Mouse (Mus musculus) midbrain, embryonic 13.5 days (tissue): Measurements from ENCODE around the gene Dync2li1. TPM values are rescaled to one million over a fixed set of nuclear protein-coding genes. Genes with fewer than 3 reads are reported as not detected.

Source experiments
- ATAC-seq: fragments of 200-750 bp; cut with Nextera tagmentation; 2 replicates; pipeline ENCODE4 v1.8.0; 2017; ENCODE audit warnings: mild to moderate bottlenecking, moderate TSS enrichment, moderate library complexity
- H3K27ac ChIP-seq: fragments of 300-500 bp; sonication (generic); 2 replicates; pipeline ENCODE4 v1.5.1; 2015; ENCODE audit warnings: inconsistent platforms, mild to moderate bottlenecking, moderate library complexity
- H3K27me3 ChIP-seq: fragments of 300-500 bp; sonication (generic); 2 replicates; pipeline ENCODE4 v1.6.1; 2015; ENCODE audit warnings: mild to moderate bottlenecking, inconsistent platforms
- H3K36me3 ChIP-seq: fragments of 300-500 bp; sonication (generic); 2 replicates; pipeline ENCODE4 v1.6.1; 2015; ENCODE audit warnings: mild to moderate bottlenecking, inconsistent platforms
- H3K4me1 ChIP-seq: fragments of 300-500 bp; sonication (generic); replicated peaks from 2 replicates; pipeline ENCODE4 v1.6.1; 2015; ENCODE audit warnings: inconsistent platforms
- H3K4me2 ChIP-seq: fragments of 300-500 bp; sonication (generic); replicated peaks from 2 replicates; pipeline ENCODE4 v1.6.1; 2015; ENCODE audit warnings: moderate library complexity, mild to moderate bottlenecking, inconsistent platforms
- H3K4me3 ChIP-seq: fragments of 300-500 bp; sonication (generic); replicated peaks from 2 replicates; pipeline ENCODE4 v1.5.1; 2015; ENCODE audit warnings: mild to moderate bottlenecking, inconsistent platforms
- H3K9ac ChIP-seq: fragments of 300-500 bp; sonication (generic); replicated peaks from 2 replicates; pipeline ENCODE4 v1.6.1; 2015; ENCODE audit warnings: mild to moderate bottlenecking, inconsistent platforms
- H3K9me3 ChIP-seq: fragments of 300-500 bp; sonication (generic); 2 replicates; pipeline ENCODE4 v1.6.1; 2016; ENCODE audit warnings: mild to moderate bottlenecking, inconsistent platforms
- WGBS: fragments of 180-500 bp; shearing (Covaris S2); methylation state at CpG from one replicate; pipeline ENCODE4 v1.1.7; 2015; 5-methylcytosine and 5-hydroxymethylcytosine counted together
- polyA plus RNA-seq: library from polyadenylated mRNA; unstranded; fragments of >200 nt; fragmentation: Nextera tagmentation; extraction: Ambion mirVana; gene quantifications from 2 replicates; pipeline ENCODE4 v1.2.1, GENCODE M21; 2015

Gene Dync2li1
- polyA plus RNA-seq, 1 experiment from 2014 or later, result 33.3 TPM

- Histone ChIP-seq H3K9ac (no peak overlapping the region), H3K27ac (no peak overlapping the region), H3K4me3 (no peak overlapping the region), H3K36me3 (peaks cover 4% of the 10 kb centered on the region; the same call in 1 of the 2 replicates), H3K4me2 (no peak overlapping the region), H3K27me3 (no peaks in the 10 kb centered on the region), H3K9me3 (no peaks in the 10 kb centered on the region), H3K4me1 (peaks cover 22% of the 10 kb centered on the region)
- WGBS, result 94% methylated on average over 9 of the region's 9 CpGs
- no peak for ATAC-seq
These were observed 27.2 kb downstream of the Dync2li1 start for GRCm38 (mm10) chr17:84653544-84653943.

DNA sequence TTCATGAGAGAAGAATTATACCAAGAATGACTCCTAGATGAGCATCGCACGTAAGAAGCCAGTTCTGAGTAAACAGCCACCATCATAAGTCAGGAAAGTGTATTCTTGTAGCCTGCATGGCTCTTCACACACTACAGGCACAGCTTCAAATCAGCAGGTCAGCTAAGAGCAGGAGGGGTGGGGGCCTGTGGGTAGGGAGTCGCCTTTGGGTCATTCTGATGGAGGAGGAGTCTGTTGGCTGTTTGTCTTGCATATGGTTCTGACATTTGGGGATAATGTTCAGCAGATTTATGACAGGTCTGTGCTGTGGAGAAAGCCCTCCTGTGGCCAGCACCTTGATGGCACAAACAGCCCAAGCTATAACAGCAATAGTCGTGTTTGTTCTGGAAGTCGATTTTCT is 29.9 kb downstream of the Dync2li1 start:
- peak overlapping the region; percentile 6; the same call in 1 of the 2 replicates for H3K4me2 ChIP-seq
- no peak overlapping the region for H3K4me3 ChIP-seq

GRCm38 (mm10) chr17:84656653-84657421 is 30.5 kb downstream of the Dync2li1 start:
- ATAC-seq, result peak; percentile 73
- Histone ChIP-seq H3K27ac (peak overlapping the region; percentile 62), H3K4me2 (peak overlapping the region; percentile 6; the same call in 1 of the 2 replicates), H3K36me3 (peaks cover 4% of the 10 kb centered on the region; the same call in 1 of the 2 replicates), H3K27me3 (no peaks in the 10 kb centered on the region), H3K4me3 (no peak overlapping the region), H3K4me1 (peaks cover 22% of the 10 kb centered on the region), H3K9ac (no peak overlapping the region), H3K9me3 (no peaks in the 10 kb centered on the region)
- 51% methylated on average over 19 of the region's 19 CpGs for WGBS

More for the DNA sequence above, 29.9 kb downstream of the Dync2li1 start:
- H3K4me1 ChIP-seq, result peaks cover 22% of the 10 kb centered on the region
- H3K9me3 ChIP-seq, result no peaks in the 10 kb centered on the region
- H3K9ac ChIP-seq, result no peak overlapping the region
- no peaks in the 10 kb centered on the region for H3K27me3 ChIP-seq
- 0 out of 2 replicates have a peak, but pooled peaks have one; percentile 32 for ATAC-seq
- peaks cover 4% of the 10 kb centered on the region; the same call in 1 of the 2 replicates for H3K36me3 ChIP-seq
- 73% methylated on average over 5 of the region's 5 CpGs for WGBS
- H3K27ac ChIP-seq, result peak overlapping the region; percentile 62

DNA sequence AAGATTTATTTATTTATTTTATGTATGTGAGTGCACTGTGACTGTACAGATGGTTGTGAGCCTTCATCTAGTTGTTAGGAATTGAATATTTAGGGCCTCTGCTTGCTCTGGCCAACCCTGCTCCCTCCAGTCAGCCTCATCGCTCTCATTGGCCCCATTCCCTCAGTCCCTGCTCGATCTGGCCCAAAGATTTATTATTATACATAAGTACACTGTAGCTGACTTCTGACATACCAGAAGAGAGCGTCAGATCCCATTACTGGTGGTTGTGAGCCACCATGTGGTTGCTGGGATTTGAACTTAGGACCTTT is 31.1 kb downstream of the Dync2li1 start:
- no peak overlapping the region for H3K4me2 ChIP-seq
- 83% methylated on average over 3 of the region's 3 CpGs for WGBS
- H3K4me3 ChIP-seq, result no peak overlapping the region
- H3K27ac ChIP-seq, result no peak overlapping the region
- H3K36me3 ChIP-seq, result peaks cover 4% of the 10 kb centered on the region; the same call in 1 of the 2 replicates
- H3K9me3 ChIP-seq, result no peaks in the 10 kb centered on the region
- peak; percentile 31; the same call in 1 of the 2 replicates for ATAC-seq
- no peaks in the 10 kb centered on the region for H3K27me3 ChIP-seq
- peaks cover 22% of the 10 kb centered on the region for H3K4me1 ChIP-seq
- H3K9ac ChIP-seq, result no peak overlapping the region

- Histone ChIP-seq H3K4me3 (no peak overlapping the region), H3K36me3 (peaks cover 4% of the 10 kb centered on the region; the same call in 1 of the 2 replicates), H3K27ac (no peak overlapping the region), H3K4me1 (peaks cover 22% of the 10 kb centered on the region), H3K27me3 (no peaks in the 10 kb centered on the region), H3K4me2 (no peak overlapping the region), H3K9ac (no peak overlapping the region), H3K9me3 (no peaks in the 10 kb centered on the region)
- WGBS, result 84% methylated on average over 7 of the region's 7 CpGs
- ATAC-seq, result no peak
These were observed 31.5 kb downstream of the Dync2li1 start for GRCm38 (mm10) chr17:84657782-84658181.

DNA sequence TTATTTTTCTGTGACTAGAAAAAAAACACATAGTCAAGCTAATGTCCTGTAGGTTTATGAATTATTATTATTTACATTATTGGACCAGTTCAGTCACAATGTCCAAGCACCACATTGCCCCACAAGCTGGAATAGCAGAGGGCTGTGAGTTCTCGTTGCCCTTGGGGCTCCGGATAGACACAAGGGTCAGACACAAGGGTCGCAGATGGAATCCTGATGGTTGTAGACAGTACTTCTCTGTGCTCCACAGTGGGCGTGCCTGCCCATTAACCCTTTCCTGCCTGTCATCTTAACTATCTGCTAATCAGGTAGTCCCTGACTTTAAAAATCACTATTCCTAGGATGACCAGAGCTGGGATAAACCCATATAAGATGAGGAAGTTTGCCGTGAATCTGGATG is 31.9 kb downstream of the Dync2li1 start:
- no peak overlapping the region for H3K9ac ChIP-seq
- H3K4me2 ChIP-seq, result no peak overlapping the region
- no peak overlapping the region for H3K4me3 ChIP-seq
- H3K27me3 ChIP-seq, result no peaks in the 10 kb centered on the region
- no peaks in the 10 kb centered on the region for H3K9me3 ChIP-seq
- whole genome bisulfite sequencing, result 48% methylated on average over 5 of the region's 5 CpGs
- peaks cover 22% of the 10 kb centered on the region for H3K4me1 ChIP-seq
- no peak overlapping the region for H3K27ac ChIP-seq
- ATAC-seq, result no peak
- H3K36me3 ChIP-seq, result peaks cover 4% of the 10 kb centered on the region; the same call in 1 of the 2 replicates

DNA sequence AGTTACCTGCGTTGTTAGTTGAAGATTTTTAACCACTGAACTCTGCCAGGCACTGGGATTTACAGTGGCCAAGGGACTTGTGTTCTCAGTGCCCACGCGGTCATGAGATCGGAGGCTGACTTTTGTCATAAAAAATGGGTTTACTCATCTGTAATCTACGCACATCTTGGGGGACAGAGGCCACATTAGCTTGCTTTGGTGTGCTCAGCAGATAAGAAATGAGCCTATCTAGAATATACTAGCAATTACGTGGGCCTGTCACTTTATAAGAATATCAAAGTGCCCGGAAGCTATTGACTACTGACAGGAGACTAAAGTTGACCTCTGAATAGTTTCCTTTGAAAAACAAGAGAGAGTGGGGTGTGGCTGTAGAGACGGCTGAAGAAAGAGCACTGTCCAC is 32.7 kb downstream of the Dync2li1 start:
- ATAC-seq, result no peak
- Histone ChIP-seq H3K4me3 (no peak overlapping the region), H3K27ac (no peak overlapping the region), H3K36me3 (no peaks in the 10 kb centered on the region), H3K9ac (no peak overlapping the region), H3K4me1 (peaks cover 22% of the 10 kb centered on the region), H3K4me2 (no peak overlapping the region), H3K9me3 (no peaks in the 10 kb centered on the region), H3K27me3 (no peaks in the 10 kb centered on the region)
- 78% methylated on average over 8 of the region's 8 CpGs for WGBS

- Histone ChIP-seq H3K4me2 (no peak overlapping the region), H3K27me3 (no peaks in the 10 kb centered on the region), H3K9ac (no peak overlapping the region), H3K27ac (no peak overlapping the region), H3K4me1 (no peaks in the 10 kb centered on the region; the same call in 1 of the 2 replicates), H3K4me3 (no peak overlapping the region), H3K9me3 (no peaks in the 10 kb centered on the region), H3K36me3 (no peaks in the 10 kb centered on the region)
- ATAC-seq, result no peak
- WGBS, result 63% methylated on average over 10 of the region's 10 CpGs
These were observed 38.8 kb downstream of the Dync2li1 start for GRCm38 (mm10) chr17:84665053-84665452.

DNA sequence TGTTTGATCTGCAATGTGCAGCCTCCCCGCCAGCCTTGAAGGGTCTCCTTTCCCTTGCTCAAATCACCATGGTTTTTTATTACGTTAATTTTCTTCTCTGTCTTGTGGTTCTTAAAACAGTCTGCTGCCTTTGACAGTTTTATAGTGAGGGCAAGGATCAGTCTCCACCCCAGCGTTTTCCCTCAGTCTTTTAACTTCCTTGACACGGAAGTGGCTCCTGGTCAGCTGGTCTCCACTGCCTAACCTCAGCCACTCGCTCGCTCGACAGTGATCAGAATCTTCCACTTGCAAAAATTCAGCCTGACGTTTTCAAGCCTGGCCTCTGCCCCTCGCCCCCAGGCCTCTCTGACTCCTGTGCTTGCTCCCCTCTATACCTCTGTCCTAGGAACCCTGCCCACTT is 39.4 kb downstream of the Dync2li1 start:
- no peak overlapping the region for H3K27ac ChIP-seq
- WGBS, result 58% methylated on average over 9 of the region's 9 CpGs

DNA sequence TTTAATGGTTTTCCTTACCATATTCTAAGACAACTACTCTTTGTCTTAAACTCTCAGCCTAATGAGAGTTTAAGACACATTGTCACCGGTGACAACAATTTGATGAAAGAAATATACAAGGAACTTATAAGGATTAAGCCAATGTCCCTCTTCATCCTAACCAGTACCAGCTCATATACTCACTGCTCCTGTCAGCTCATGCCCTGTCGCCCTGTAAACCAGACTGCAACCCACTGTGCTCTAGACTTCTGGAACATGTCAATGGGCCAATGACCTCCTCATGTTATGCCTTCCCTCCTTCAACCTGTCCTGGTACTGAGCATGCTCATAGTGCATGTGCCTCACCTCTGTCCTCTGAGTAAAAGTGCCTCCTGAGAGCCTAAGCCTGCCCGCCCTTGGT is 41.6 kb downstream of the Dync2li1 start:
- Histone ChIP-seq H3K27me3 (no peaks in the 10 kb centered on the region), H3K4me3 (no peak overlapping the region), H3K4me2 (no peak overlapping the region), H3K36me3 (no peaks in the 10 kb centered on the region), H3K9me3 (no peaks in the 10 kb centered on the region), H3K27ac (no peak overlapping the region), H3K4me1 (no peaks in the 10 kb centered on the region; the same call in 1 of the 2 replicates), H3K9ac (no peak overlapping the region)
- no peak for ATAC-seq
- 95% methylated on average over 3 of the region's 3 CpGs for WGBS

More for the DNA sequence above, 39.4 kb downstream of the Dync2li1 start:
- H3K36me3 ChIP-seq, result no peaks in the 10 kb centered on the region
- no peaks in the 10 kb centered on the region; the same call in 1 of the 2 replicates for H3K4me1 ChIP-seq
- no peak overlapping the region for H3K4me2 ChIP-seq
- H3K27me3 ChIP-seq, result no peaks in the 10 kb centered on the region
- H3K9me3 ChIP-seq, result no peaks in the 10 kb centered on the region
- no peak overlapping the region for H3K4me3 ChIP-seq
- ATAC-seq, result no peak
- H3K9ac ChIP-seq, result no peak overlapping the region

DNA sequence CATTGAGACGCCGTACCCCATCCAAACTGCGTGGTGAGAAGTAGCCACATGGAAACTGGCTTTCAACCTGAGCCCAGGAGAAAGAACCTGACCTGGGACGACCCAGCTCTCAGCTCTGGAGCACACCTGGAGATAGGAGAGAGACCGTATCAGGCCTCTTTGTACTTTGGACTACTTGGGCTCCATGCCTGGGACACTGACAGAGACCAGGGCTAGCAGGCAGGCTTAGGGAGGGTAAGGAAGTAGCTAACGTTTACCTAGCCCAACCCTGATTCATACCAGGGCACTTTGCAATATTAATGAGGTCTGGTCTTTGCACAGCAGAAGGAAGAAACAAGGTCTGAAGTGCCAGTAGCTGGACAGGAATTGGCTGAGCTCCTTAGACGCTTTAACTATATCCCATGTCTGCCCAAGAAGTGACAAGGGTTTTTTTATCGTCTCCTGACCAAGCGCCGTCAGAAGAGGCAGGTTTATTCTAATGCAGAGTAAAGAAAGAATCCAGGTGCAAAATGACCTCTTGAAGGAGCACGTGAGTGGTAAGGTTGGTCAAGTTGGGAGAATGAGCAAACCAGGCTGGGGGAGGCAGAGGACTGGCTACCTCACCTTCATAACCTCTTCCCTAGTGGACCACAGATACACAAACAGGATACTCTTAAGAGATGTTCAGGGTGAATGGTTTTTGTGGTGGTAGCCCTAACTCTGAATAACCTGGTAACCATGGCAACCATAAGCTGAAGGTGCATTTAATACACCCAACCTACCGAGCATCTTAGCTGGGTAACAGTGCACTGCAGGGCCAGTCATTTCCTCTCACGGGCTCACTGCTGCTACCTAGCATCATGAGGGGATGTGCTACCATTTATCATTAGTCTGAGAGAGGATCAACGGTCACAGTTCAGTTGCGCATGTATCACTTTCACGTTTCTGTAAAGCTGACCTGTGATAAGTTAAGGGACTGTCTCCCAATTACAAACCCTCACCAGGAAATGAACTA is 46.4 kb downstream of the Dync2li1 start:
- H3K4me2 ChIP-seq, result no peak overlapping the region
- no peak for ATAC-seq
- H3K36me3 ChIP-seq, result no peaks in the 10 kb centered on the region
- 72% methylated on average over 16 of the region's 16 CpGs for WGBS
- no peaks in the 10 kb centered on the region for H3K9me3 ChIP-seq
- H3K27me3 ChIP-seq, result peaks cover 31% of the 10 kb centered on the region
- H3K4me1 ChIP-seq, result peaks cover 21% of the 10 kb centered on the region
- no peak overlapping the region for H3K4me3 ChIP-seq
- H3K27ac ChIP-seq, result no peak overlapping the region
- no peak overlapping the region for H3K9ac ChIP-seq

DNA sequence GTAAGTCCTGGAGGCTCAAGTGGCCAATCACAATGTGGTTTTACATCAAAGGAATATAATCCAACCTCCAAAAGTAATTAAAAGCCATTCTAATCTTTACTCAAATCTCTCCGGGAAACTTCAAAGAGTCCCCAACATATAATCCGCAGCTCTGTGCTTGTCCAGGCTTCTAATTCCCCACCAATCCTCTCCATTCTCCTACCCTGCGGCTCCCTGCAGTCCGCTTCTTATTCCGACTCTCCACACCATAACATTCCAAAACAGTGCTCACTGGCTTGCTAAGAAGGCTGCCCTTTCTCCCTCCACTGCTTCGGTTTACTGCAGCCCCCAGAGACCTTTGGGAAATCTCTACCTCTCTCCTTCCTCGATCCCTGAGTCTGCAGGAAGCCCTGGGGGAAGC is 47.8 kb downstream of the Dync2li1 start:
- no peak overlapping the region for H3K4me2 ChIP-seq
- WGBS, result 3% methylated on average over 7 of the region's 7 CpGs

More for the DNA sequence above, 47.8 kb downstream of the Dync2li1 start:
- H3K36me3 ChIP-seq, result no peaks in the 10 kb centered on the region
- no peaks in the 10 kb centered on the region for H3K9me3 ChIP-seq
- no peak overlapping the region for H3K9ac ChIP-seq
- no peak overlapping the region for H3K4me3 ChIP-seq
- no peak; the same call in 1 of the 2 replicates for ATAC-seq
- H3K4me1 ChIP-seq, result peaks cover 21% of the 10 kb centered on the region
- H3K27me3 ChIP-seq, result peaks cover 31% of the 10 kb centered on the region
- H3K27ac ChIP-seq, result no peak overlapping the region
